Mouse (Mus musculus) heart, adult 9 months (tissue): ENCODE measurements around the gene Cpeb2.

Experiments used
- DNase-seq, 2 experiments: peaks; one replicate each; pipeline ENCODE4 v3.0.0; 2022; ENCODE audit warnings: low spot score in 2 of 2

Gene Cpeb2

DNA sequence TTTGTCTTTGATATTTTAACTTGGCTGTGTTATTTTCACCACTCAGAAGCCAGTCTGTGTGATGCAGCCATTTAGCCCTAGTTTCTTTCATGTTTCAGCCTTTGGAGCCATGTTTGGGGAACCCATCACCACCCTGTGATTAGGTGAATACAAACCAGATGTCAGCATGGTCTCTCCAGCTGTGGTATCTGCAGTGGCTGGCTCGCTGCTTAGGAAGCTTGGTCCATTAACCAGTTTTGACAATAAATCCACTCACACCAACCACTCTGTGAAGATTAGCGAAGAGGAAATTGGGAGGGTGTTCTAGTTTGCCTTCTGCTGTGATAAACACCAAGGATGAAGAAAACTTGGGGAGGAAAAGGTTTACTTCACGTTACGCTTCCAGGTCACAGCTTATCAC is 92.6 kb downstream of the Cpeb2 start:
- no peak for DNase-seq

DNA sequence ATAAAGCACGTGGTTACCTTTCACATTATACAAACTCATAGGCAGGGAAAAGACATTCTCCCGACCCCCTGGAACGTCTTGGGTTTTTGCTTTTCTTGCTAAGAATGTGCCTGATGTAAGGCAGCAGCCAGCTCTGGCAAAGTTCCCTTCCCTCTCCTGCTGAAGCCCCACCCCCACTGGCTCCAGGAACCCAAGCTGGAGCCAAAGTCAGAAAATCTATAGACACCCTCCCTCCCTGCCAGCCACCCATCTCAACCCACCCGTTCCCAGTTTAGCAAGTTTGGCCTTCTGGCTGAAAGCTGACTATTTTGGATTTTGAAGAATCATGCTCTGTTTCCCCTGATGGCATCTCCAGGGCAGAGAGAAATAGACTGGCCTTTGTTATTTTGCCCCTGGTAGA is 95.6 kb downstream of the Cpeb2 start:
- DNase-seq = no peak

DNA sequence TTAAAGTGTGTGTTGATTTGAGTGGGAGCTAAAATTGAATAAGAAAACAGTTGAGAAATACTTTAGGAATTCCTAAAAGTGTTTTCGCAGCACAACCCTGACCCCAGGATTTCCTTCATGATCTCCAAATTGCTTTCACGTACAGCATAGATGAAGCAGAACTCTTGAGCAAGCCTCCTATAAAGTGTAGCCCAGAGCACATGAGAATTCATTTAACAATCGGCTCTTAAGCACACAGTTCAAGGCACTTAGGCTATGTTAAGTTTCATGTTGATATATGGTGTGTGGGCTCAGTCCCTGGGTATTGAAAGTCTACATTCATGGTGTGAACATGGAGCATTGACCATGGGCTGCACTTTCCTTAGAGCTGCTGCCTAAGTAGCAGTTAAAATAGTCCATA is 97.3 kb downstream of the Cpeb2 start:
- DNase-seq = no peak

DNA sequence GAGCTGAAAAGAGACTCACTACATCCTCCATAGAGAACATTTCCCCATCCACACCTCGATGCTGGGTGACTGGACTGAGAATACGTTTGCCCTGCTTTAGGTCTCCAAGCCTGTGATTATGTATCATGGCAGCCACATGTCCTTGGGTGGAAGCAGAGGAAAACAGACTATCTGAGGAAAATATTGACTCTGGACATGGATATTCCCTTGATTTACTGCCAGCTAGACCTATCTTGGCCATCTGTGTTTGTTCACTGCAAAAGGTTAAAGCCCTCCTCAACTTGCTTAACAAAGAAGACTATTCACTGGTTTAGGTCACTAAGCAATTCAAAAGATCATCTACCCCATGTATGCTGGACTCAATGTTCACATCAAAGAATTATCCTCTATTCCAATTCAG is 101.5 kb downstream of the Cpeb2 start:
- DNase-seq = no peak

DNA sequence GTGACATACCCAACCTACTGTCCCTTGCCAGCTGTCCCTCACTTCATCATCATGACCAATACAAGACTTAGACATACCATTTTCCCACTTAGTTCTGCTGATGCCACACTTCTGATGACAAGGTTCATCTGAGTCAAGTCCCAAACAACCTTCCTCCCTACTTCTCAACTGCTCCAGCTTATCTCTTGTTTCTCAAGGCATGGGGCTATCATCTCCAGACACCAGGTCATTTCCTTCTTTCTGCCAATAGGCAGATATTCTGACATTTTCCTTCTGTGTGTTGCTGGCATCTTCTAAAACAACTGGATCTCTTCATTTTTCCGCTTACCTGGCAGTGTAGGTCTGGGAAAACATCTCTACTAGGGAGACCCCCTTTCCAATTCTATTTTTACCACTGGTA is 104.2 kb downstream of the Cpeb2 start:
- DNase-seq = no peak

DNA sequence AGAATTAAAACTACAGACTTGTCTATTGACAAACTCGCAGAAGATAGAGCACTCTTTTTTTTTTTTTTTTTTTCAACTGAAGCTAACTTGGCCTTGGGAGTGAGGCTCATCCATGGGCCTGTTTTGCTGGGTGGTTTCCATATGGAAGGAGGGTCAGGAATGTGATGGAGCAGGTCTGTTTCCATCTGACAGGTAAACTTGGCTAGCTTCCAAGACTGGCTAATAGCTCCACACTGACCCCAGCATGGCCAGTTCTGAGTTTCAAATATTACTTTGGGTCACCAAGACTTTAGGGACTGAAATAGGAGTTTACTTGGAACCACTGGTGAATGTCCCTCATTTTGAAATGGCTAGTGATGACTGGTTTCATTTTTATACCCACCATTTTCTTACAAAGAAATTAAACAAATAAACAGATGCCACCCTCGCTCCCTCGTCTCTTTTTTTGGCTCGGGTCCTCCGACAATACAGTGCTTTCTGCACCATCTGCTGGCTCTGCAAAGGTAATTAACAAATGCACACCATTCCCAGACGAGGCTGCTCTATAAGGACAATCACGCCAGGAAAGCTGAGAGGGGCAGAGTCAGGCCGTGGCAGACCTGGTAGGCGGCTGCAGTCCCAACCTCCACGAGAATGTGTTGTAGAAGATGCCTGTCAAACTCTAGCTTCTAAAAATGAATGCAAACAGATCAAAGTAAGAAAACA is 106.0 kb downstream of the Cpeb2 start:
- no peak for DNase-seq
